Mouse (Mus musculus) limb, embryonic 10.5 days (tissue): ENCODE measurements around the gene Chac1. TPM values are rescaled to one million over a fixed set of nuclear protein-coding genes. Genes with fewer than 3 reads are reported as not detected.

ENCODE experiments used
- DNase-seq: peaks from one replicate; pipeline ENCODE4 v3.0.0-alpha.2; 2017; ENCODE audit warnings: low spot score
- H3K27ac ChIP-seq: fragments of 300-500 bp; sonication (generic); 2 replicates; pipeline ENCODE4 v1.5.1; 2016; ENCODE audit warnings: mild to moderate bottlenecking
- H3K27me3 ChIP-seq: fragments of 300-500 bp; sonication (generic); 2 replicates; pipeline ENCODE4 v1.6.1; 2016; ENCODE audit warnings: low read depth, mild to moderate bottlenecking; ENCODE audit not compliant: poor library complexity, severe bottlenecking
- H3K36me3 ChIP-seq: fragments of 300-500 bp; sonication (generic); 2 replicates; pipeline ENCODE4 v1.6.1; 2016; ENCODE audit warnings: mild to moderate bottlenecking, moderate library complexity
- H3K4me1 ChIP-seq: fragments of 300-500 bp; sonication (generic); 2 replicates; pipeline ENCODE4 v1.6.1; 2016
- H3K4me3 ChIP-seq: fragments of 300-500 bp; sonication (generic); 2 replicates; pipeline ENCODE4 v1.5.1; 2016; ENCODE audit warnings: mild to moderate bottlenecking, moderate library complexity
- H3K9me3 ChIP-seq: fragments of 300-500 bp; sonication (generic); replicated peaks from 2 replicates; pipeline ENCODE4 v1.6.1; 2016; ENCODE audit warnings: mild to moderate bottlenecking
- WGBS: fragments of 180-500 bp; shearing (Covaris S2); methylation state at CpG from one replicate; pipeline ENCODE4 v1.1.7; 2016; 5-methylcytosine and 5-hydroxymethylcytosine counted together
- polyA plus RNA-seq: library from polyadenylated mRNA; unstranded; fragments of >200 nt; fragmentation: Nextera tagmentation; extraction: Ambion mirVana; gene quantifications from 2 replicates; pipeline ENCODE4 v1.2.1, GENCODE M21; 2016

The Chac1 gene
- polyA plus RNA-seq, 1 experiment from 2014 or later = 0.86 TPM

- H3K27ac ChIP-seq = peak overlapping the region; percentile 81
- H3K27me3 ChIP-seq = peaks cover 90% of the 10 kb centered on the region
- DNase-seq = peak; percentile 75
- no peaks in the 10 kb centered on the region for H3K36me3 ChIP-seq
- no peaks in the 10 kb centered on the region for H3K9me3 ChIP-seq
- H3K4me3 ChIP-seq = peak overlapping the region; percentile 50
- WGBS = 4% methylated on average over 39 of the region's 39 CpGs
- H3K4me1 ChIP-seq = peaks cover 64% of the 10 kb centered on the region
Observed at GRCm38 (mm10) chr2:119322587-119323300, 28.3 kb upstream of the Chac1 start.

GRCm38 (mm10) chr2:119323866-119324575 lies 27.0 kb upstream of the Chac1 start:
- peaks cover 61% of the 10 kb centered on the region for H3K4me1 ChIP-seq
- DNase-seq = peak; percentile 46
- H3K36me3 ChIP-seq = no peaks in the 10 kb centered on the region
- WGBS = 2% methylated on average over 32 of the region's 32 CpGs
- peak overlapping the region; percentile 59 for H3K4me3 ChIP-seq
- no peak overlapping the region for H3K27ac ChIP-seq
- H3K9me3 ChIP-seq = no peaks in the 10 kb centered on the region
- peaks cover 97% of the 10 kb centered on the region for H3K27me3 ChIP-seq

GRCm38 (mm10) chr2:119324576-119325318 lies 26.3 kb upstream of the Chac1 start:
- H3K4me3 ChIP-seq = peak overlapping the region; percentile 59
- H3K27me3 ChIP-seq = peaks cover 99% of the 10 kb centered on the region
- no peak overlapping the region for H3K27ac ChIP-seq
- H3K9me3 ChIP-seq = no peaks in the 10 kb centered on the region
- peaks cover 61% of the 10 kb centered on the region for H3K4me1 ChIP-seq
- WGBS = under 1% methylated on average over 32 of the region's 32 CpGs
- H3K36me3 ChIP-seq = no peaks in the 10 kb centered on the region
- peak; percentile 44 for DNase-seq

- no peaks in the 10 kb centered on the region for H3K36me3 ChIP-seq
- peak within 1 kb of the TSS; percentile 53 for H3K27ac ChIP-seq
- WGBS = 0% methylated on average over 33 of the region's 33 CpGs
- H3K4me3 ChIP-seq = peak within 1 kb of the TSS; percentile 59
- H3K4me1 ChIP-seq = peaks cover 61% of the 10 kb centered on the region
- DNase-seq = peak; percentile 68
- no peaks in the 10 kb centered on the region for H3K9me3 ChIP-seq
- peaks cover 100% of the 10 kb centered on the region for H3K27me3 ChIP-seq
Observed at GRCm38 (mm10) chr2:119325568-119326143, 25.4 kb upstream of the Chac1 start, which contains the start of gene Dll4. Dll4 (plus strand) TSS chr2:119325784.

- DNase-seq = peak; percentile 66
- under 1% methylated on average over 61 of the region's 61 CpGs for whole genome bisulfite sequencing
Observed at GRCm38 (mm10) chr2:119326161-119327101, 24.6 kb upstream of the Chac1 start.

GRCm38 (mm10) chr2:119327102-119327480 lies 23.9 kb upstream of the Chac1 start:
- H3K4me1 ChIP-seq = peaks cover 54% of the 10 kb centered on the region
- peak overlapping the region; percentile 50; the same call in 1 of the 2 replicates for H3K27ac ChIP-seq
- under 1% methylated on average over 30 of the region's 30 CpGs for WGBS

More at GRCm38 (mm10) chr2:119326161-119327101, 24.6 kb upstream of the Chac1 start:
- Histone ChIP-seq H3K4me3 (peak overlapping the region; percentile 59), H3K9me3 (no peaks in the 10 kb centered on the region), H3K4me1 (peaks cover 59% of the 10 kb centered on the region), H3K36me3 (no peaks in the 10 kb centered on the region), H3K27ac (peak overlapping the region; percentile 53), H3K27me3 (peaks cover 100% of the 10 kb centered on the region)

GRCm38 (mm10) chr2:119327942-119328526 lies 23.0 kb upstream of the Chac1 start:
- Histone ChIP-seq H3K36me3 (no peaks in the 10 kb centered on the region), H3K4me1 (peaks cover 44% of the 10 kb centered on the region), H3K4me3 (peak overlapping the region; percentile 59), H3K27ac (peak overlapping the region; percentile 26; the same call in 1 of the 2 replicates), H3K9me3 (no peaks in the 10 kb centered on the region), H3K27me3 (peaks cover 100% of the 10 kb centered on the region)
- 17% methylated on average over 11 of the region's 11 CpGs for WGBS
- no peak for DNase-seq

More at GRCm38 (mm10) chr2:119327102-119327480, 23.9 kb upstream of the Chac1 start:
- Histone ChIP-seq H3K36me3 (no peaks in the 10 kb centered on the region), H3K9me3 (no peaks in the 10 kb centered on the region), H3K4me3 (peak overlapping the region; percentile 59), H3K27me3 (peaks cover 100% of the 10 kb centered on the region)
- DNase-seq = peak; percentile 80

GRCm38 (mm10) chr2:119328546-119328945 lies 22.5 kb upstream of the Chac1 start:
- H3K9me3 ChIP-seq = no peaks in the 10 kb centered on the region
- peaks cover 41% of the 10 kb centered on the region for H3K4me1 ChIP-seq
- H3K27ac ChIP-seq = no peak overlapping the region; the same call in 1 of the 2 replicates
- H3K27me3 ChIP-seq = peaks cover 96% of the 10 kb centered on the region
- 44% methylated on average over 5 of the region's 5 CpGs for WGBS
- DNase-seq = no peak
- peak overlapping the region; percentile 59 for H3K4me3 ChIP-seq
- no peaks in the 10 kb centered on the region for H3K36me3 ChIP-seq

GRCm38 (mm10) chr2:119329123-119329817 lies 21.8 kb upstream of the Chac1 start:
- Histone ChIP-seq H3K9me3 (no peaks in the 10 kb centered on the region), H3K4me1 (peaks cover 34% of the 10 kb centered on the region), H3K27ac (no peak overlapping the region), H3K36me3 (no peaks in the 10 kb centered on the region), H3K4me3 (no peak overlapping the region), H3K27me3 (peaks cover 96% of the 10 kb centered on the region)
- no peak for DNase-seq
- 59% methylated on average over 3 of the region's 3 CpGs for WGBS

- whole genome bisulfite sequencing = 90% methylated on average over 8 of the region's 8 CpGs
- H3K4me1 ChIP-seq = peaks cover 19% of the 10 kb centered on the region
- H3K36me3 ChIP-seq = no peaks in the 10 kb centered on the region
- no peak for DNase-seq
- H3K27ac ChIP-seq = no peak overlapping the region
- H3K4me3 ChIP-seq = no peak overlapping the region
- no peaks in the 10 kb centered on the region for H3K9me3 ChIP-seq
- H3K27me3 ChIP-seq = peaks cover 93% of the 10 kb centered on the region
Observed at GRCm38 (mm10) chr2:119330795-119331194, 20.2 kb upstream of the Chac1 start.

GRCm38 (mm10) chr2:119332177-119332661 lies 18.8 kb upstream of the Chac1 start:
- H3K36me3 ChIP-seq = no peaks in the 10 kb centered on the region
- no peaks in the 10 kb centered on the region for H3K9me3 ChIP-seq
- peaks cover 7% of the 10 kb centered on the region for H3K4me1 ChIP-seq
- WGBS = 72% methylated on average over 24 of the region's 24 CpGs
- H3K27me3 ChIP-seq = peaks cover 90% of the 10 kb centered on the region
- DNase-seq = no peak
- H3K27ac ChIP-seq = no peak overlapping the region
- H3K4me3 ChIP-seq = no peak overlapping the region
